Mouse (Mus musculus) liver, postnatal 0 days (tissue): ENCODE measurements at regions not wholly inside any gene's neighbourhood (a gene's known extent, or its start where the extent isn't known, plus 50 kb on each side); places are given as distances from the start of the nearest gene placed in this dataset.

Source experiments
- CTCF ChIP-seq: sonication (generic); IDR thresholded peaks from 2 replicates; pipeline ENCODE4 v1.5.1; 2016; ENCODE audit warnings: antibody characterized with exemption, low read depth
- EP300 ChIP-seq: IDR thresholded peaks from 2 replicates; pipeline ENCODE4 v1.6.1; 2016; ENCODE audit warnings: antibody characterized with exemption, low read depth, mild to moderate bottlenecking

GRCm38 (mm10) chr13:58733615-58734014 is 72.8 kb upstream of the Ntrk2 start:
- TF ChIP-seq CTCF (no peak), EP300 (no peak)
